In genomic region chr7:28780857-28781256, GRCm38 (mm10) we compare ENCODE assay signal across 10 mouse cellular contexts. TPM values are rescaled to one million over a fixed set of nuclear protein-coding genes. Genes with fewer than 3 reads are reported as not detected.
DNase-seq lines count a peak whose midpoint lies in the region; ATAC-seq and TF ChIP-seq lines count a peak whose summit lies in the region.
"Had no signal": no experiment of that assay in that cellular context is flagged by ENCODE, and none has a peak within 500 bp of the region (broad histone marks: within the 10 kb centered on the region; RNA-seq: fewer than 3 reads in every experiment).

No protein-coding gene starts in this region.

- in situ Hi-C loops in ES-E14 (cut with MboI; ENCODE audit: low sequenced_read_pairs in 2 of 2, unreplicated experiment in 2 of 2): no loop called here

- intact Hi-C loops in left cerebral cortex, postnatal 36 days (cut with DNase I): loop anchor here (10.0 kb wide), 1 partner anchor 254 kb away; no protein-coding TSS in a partner anchor

- H3K27ac ChIP-seq in ES-E14 (ENCODE audit: insufficient read depth, low read depth, low read length, poor library complexity, severe bottlenecking): no peak overlapping the region
- H3K27ac ChIP-seq in macrophage: peak overlapping the region; percentile 94

- H3K79me2 ChIP-seq in macrophage (ENCODE audit: inconsistent target): peaks cover 2% of the 10 kb centered on the region; the same call in 1 of the 2 replicates

- no peak overlapping the region for H3K4me3 ChIP-seq in ES-E14 (ENCODE audit: insufficient read depth in 1 of 2, low read depth in 1 of 2, low read length in 2 of 2, poor library complexity in 1 of 2, severe bottlenecking in 1 of 2)
- H3K4me3 ChIP-seq in macrophage (ENCODE audit: inconsistent target): no peak overlapping the region

- H3K9ac ChIP-seq in ES-E14 (ENCODE audit: insufficient read depth, low read depth, low read length, poor library complexity, severe bottlenecking): no peak overlapping the region

- no peak for DNase-seq in frontal cortex, postnatal 10 days (ENCODE audit: low spot score in 2 of 2)
- peak; percentile 32 to 33 for DNase-seq in left cerebral cortex, postnatal 36 days (ENCODE audit: low spot score in 2 of 2)
- DNase-seq in left cerebral cortex, adult 9 months (ENCODE audit: low spot score in 2 of 2): no peak
- no peak for DNase-seq in ES-E14 (ENCODE audit: low read depth, low spot score)
- no peak for DNase-seq in T-cell, adult 2 months (ENCODE audit: low spot score)
- no peak for DNase-seq in embryo, embryonic 11 days

- no peaks in the 10 kb centered on the region for H3K9me3 ChIP-seq in ES-E14 (ENCODE audit: control insufficient read depth, insufficient read depth, low read depth, low read length)
- H3K9me3 ChIP-seq: megakaryocyte, embryonic 14.5 days had no signal

- H3K36me3 ChIP-seq in ES-E14 (ENCODE audit: control insufficient read depth, insufficient read depth, low read length, poor library complexity, severe bottlenecking) (no peaks in the 10 kb centered on the region), macrophage (ENCODE audit: inconsistent target) (peaks cover 56% of the 10 kb centered on the region)

- peaks cover 3 to 5% of the 10 kb centered on the region in 2 experiments; a peak in 2 of 4 replicates for H3K4me1 ChIP-seq in ES-E14 (ENCODE audit: control insufficient read depth in 2 of 2, insufficient read depth in 2 of 2, low read length in 2 of 2, poor library complexity in 1 of 2)

- peak; percentile 60; the same call in 1 of the 2 replicates for ATAC-seq in frontal cortex, adult (ENCODE audit: low TSS enrichment)

- WGBS in macrophage (ENCODE audit: missing documents): 13% methylated on average over 7 of the region's 7 CpGs

TF ChIP-seq in ES-E14, 5 proteins besides CTCF, POLR2A, EP300 and RAD21:
- TF ChIP-seq HCFC1 (IDR thresholded peaks at IDR 0.05; ENCODE audit: borderline replicate concordance, insufficient read depth, low read length): no peak
- TF ChIP-seq MAFK (IDR thresholded peaks at IDR 0.05; ENCODE audit: insufficient read depth, low read depth, low read length): peak; percentile 48; the same call in 1 of the 2 replicates
- no peak for TF ChIP-seq ZNF384 (IDR thresholded peaks at IDR 0.05; ENCODE audit: low read depth, low read length)

RNA-seq across cellular contexts. Expression of gene Rinl, which starts 7.9 kb away (rescaled TPM):
- total RNA-seq in left cerebral cortex, postnatal 36 days (2021): 1 to 10 TPM; 2.3 to 3.1 TPM
- total RNA-seq in ES-E14 (2012; rRNA removed): 17.2 and 18.9 TPM in 2 replicates
- total RNA-seq in macrophage (2018; cell fraction: chromatin; rRNA removed): 10 to 100 TPM in 22 of 26 experiments, 1 to 10 TPM in 4; 4.4 to 22.1 (median 13.1) TPM
- total RNA-seq in macrophage (2018; cell fraction: cytosol; rRNA removed): 10 to 100 TPM; 15.4 to 44.6 (median 31.6) TPM
- 10 to 100 TPM in 22 of 26 experiments, 1 to 10 TPM in 4; 6.3 to 33.1 (median 14.6) TPM for total RNA-seq in macrophage (2018; cell fraction: nucleus; rRNA removed)
- polyA plus RNA-seq in macrophage (2018): 21.6 to 44.7 TPM (median 44.4 TPM) in 3 replicates

RNA-seq across cellular contexts. Expression of gene Nfkbib, which starts 13.5 kb away (rescaled TPM):
- 10 to 100 TPM; 34.7 to 38.9 TPM for total RNA-seq in left cerebral cortex, postnatal 36 days (2021)
- 17.7 and 20.1 TPM in 2 replicates for total RNA-seq in ES-E14 (2012; rRNA removed)
- total RNA-seq in macrophage (2018; cell fraction: chromatin; rRNA removed): 100 to 1,000 TPM in 12 of 26 experiments, 10 to 100 TPM in 13, 1 to 10 TPM in 1; 9.8 to 313 (median 82.3) TPM
- total RNA-seq in macrophage (2018; cell fraction: cytosol; rRNA removed): 100 to 1,000 TPM in 10 of 26 experiments, 10 to 100 TPM in 16; 32.6 to 299 (median 76.2) TPM
- 100 to 1,000 TPM in 16 of 26 experiments, 10 to 100 TPM in 10; 16.4 to 301 (median 129) TPM for total RNA-seq in macrophage (2018; cell fraction: nucleus; rRNA removed)
- 29.5 to 40.8 TPM (median 37.9 TPM) in 3 replicates for polyA plus RNA-seq in macrophage (2018)

RNA-seq across cellular contexts. Expression of gene Sirt2, which starts 14.3 kb away (rescaled TPM):
- total RNA-seq in left cerebral cortex, postnatal 36 days (2021): 100 to 1,000 TPM; 142 to 169 TPM
- total RNA-seq in ES-E14 (2012; rRNA removed): 11.7 and 14.8 TPM in 2 replicates
- total RNA-seq in macrophage (2018; cell fraction: chromatin; rRNA removed): 100 to 1,000 TPM; 134 to 393 (median 201) TPM
- 100 to 1,000 TPM; 106 to 194 (median 140) TPM for total RNA-seq in macrophage (2018; cell fraction: cytosol; rRNA removed)
- 100 to 1,000 TPM in 21 of 26 experiments, 10 to 100 TPM in 5; 66.8 to 249 (median 138) TPM for total RNA-seq in macrophage (2018; cell fraction: nucleus; rRNA removed)
- 103 to 230 TPM (median 168 TPM) in 3 replicates for polyA plus RNA-seq in macrophage (2018)

RNA-seq across cellular contexts. Expression of gene Ccer2, which starts 24.9 kb away (rescaled TPM):
- total RNA-seq in left cerebral cortex, postnatal 36 days (2021): 1 to 10 TPM; 1.3 to 2.6 TPM
- total RNA-seq in ES-E14 (2012; rRNA removed): not detected in 2 replicates
- total RNA-seq in macrophage (2018; cell fraction: chromatin; rRNA removed): not detected
- total RNA-seq in macrophage (2018; cell fraction: cytosol; rRNA removed): under 1 TPM in 1 of 26 experiments, not detected in 25; 0.10 TPM
- total RNA-seq in macrophage (2018; cell fraction: nucleus; rRNA removed): not detected
- polyA plus RNA-seq in macrophage (2018): not detected in 3 replicates
- total RNA-seq: MEL had no signal

RNA-seq across cellular contexts. Expression of gene Hnrnpl, which starts 27.5 kb away (rescaled TPM):
- total RNA-seq in left cerebral cortex, postnatal 36 days (2021): 100 to 1,000 TPM; 414 to 415 TPM
- 464 and 530 TPM in 2 replicates for total RNA-seq in ES-E14 (2012; rRNA removed)
- total RNA-seq in macrophage (2018; cell fraction: chromatin; rRNA removed): 100 to 1,000 TPM; 297 to 958 (median 624) TPM
- total RNA-seq in macrophage (2018; cell fraction: cytosol; rRNA removed): 100 to 1,000 TPM; 170 to 374 (median 257) TPM
- 100 to 1,000 TPM; 244 to 752 (median 371) TPM for total RNA-seq in macrophage (2018; cell fraction: nucleus; rRNA removed)
- 170 to 242 TPM (median 175 TPM) in 3 replicates for polyA plus RNA-seq in macrophage (2018)

Comparison
In these comparisons a context has a peak if more than half of its experiments do, and no peak if none do; other contexts are left out.
1. DNase-seq: peak in left cerebral cortex, postnatal 36 days (2 of 2); none in frontal cortex, postnatal 10 days (0 of 2), left cerebral cortex, adult 9 months (0 of 2), ES-E14 (single experiment), T-cell, adult 2 months (single experiment) and embryo, embryonic 11 days (single experiment).